Mouse (Mus musculus): ENCODE measurements at regions not wholly inside any gene's neighbourhood (a gene's known extent, or its start where the extent isn't known, plus 50 kb on each side); places are given as distances from the start of the nearest gene placed in this dataset.

GRCm38 (mm10) chr7:66505734-66506133 lies 78.4 kb upstream of the Aldh1a3 start:
- TF ChIP-seq CTCF (IDR thresholded peaks at IDR 0.05; ENCODE audit: low read depth) = no peak
- no peak for TF ChIP-seq EP300 (IDR thresholded peaks at IDR 0.05; ENCODE audit: low read depth)

Data from heart, postnatal 0 days (tissue).